In the genomic region with DNA sequence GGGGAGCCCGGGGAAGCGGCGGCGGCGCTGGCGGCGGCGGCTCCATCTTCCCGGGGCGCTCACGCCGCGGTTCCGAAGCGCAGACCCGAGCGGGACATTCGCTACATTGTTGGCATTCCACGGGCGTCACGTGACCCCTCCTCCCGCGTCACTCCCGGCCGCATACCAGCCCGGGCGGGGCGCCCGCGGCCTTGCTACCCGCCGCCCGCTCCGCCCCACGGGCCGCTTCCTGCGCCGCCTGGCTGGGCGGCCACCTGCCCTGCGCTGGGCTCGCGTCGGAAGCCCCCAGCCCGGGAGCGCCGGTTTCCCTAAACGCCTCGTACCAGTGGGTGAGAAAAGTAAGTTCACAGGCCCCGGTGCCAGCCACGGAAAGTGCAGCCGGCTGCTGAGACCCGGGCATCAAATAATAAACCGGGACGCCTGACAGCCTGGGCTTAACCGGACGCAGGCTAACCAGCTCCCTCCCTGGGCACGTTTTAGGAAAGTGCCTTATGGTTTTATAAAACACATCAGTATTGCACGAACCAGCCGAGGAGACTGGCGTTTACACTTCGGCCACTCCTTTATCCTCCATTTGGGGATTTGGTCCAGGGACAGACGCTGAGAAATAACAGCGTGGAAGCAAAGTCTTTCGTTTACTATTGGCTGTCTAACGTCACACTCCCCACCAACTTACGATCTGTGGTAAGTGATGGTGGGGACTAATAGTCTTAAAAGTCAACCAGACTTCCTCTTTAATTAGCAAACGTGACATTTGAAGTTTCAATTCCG, we compare ENCODE assay signal across 8 mouse cellular contexts. TPM values are rescaled to one million over a fixed set of nuclear protein-coding genes. Genes with fewer than 3 reads are reported as not detected.
A peak's percentile ranks its signal among the peaks of the same experiment; 100 is the strongest.
DNase-seq lines count a peak whose midpoint lies in the region; ATAC-seq and TF ChIP-seq lines count a peak whose summit lies in the region.

A gene (minus strand): TSS at position 103 of the 771 bp plus-strand sequence.

- H3K9me3 ChIP-seq in forebrain, embryonic 15.5 days, result no peaks in the 10 kb centered on the region
- H3K9me3 ChIP-seq in liver, postnatal 0 days (ENCODE audit: low read length), result no peaks in the 10 kb centered on the region
- no peaks in the 10 kb centered on the region for H3K9me3 ChIP-seq in neural tube, embryonic 13.5 days

- no peaks in the 10 kb centered on the region for H3K27me3 ChIP-seq in forebrain, embryonic 15.5 days
- peaks cover 4% of the 10 kb centered on the region; the same call in 1 of the 2 replicates for H3K27me3 ChIP-seq in liver, postnatal 0 days (ENCODE audit: insufficient read depth, low read length)
- no peaks in the 10 kb centered on the region for H3K27me3 ChIP-seq in neural tube, embryonic 13.5 days
- H3K27me3 ChIP-seq in testis, adult 2 months (ENCODE audit: control insufficient read depth, insufficient read depth, low read length), result no peaks in the 10 kb centered on the region

- TF ChIP-seq CTCF in liver, postnatal 0 days (IDR thresholded peaks at IDR 0.05; ENCODE audit: low read depth), result no peak
- no peak for TF ChIP-seq CTCF in testis, adult 2 months (IDR thresholded peaks at IDR 0.05; ENCODE audit: control insufficient read depth, insufficient read depth, insufficient replicate concordance, low read depth, low read length)

- intact Hi-C loops in heart, postnatal 14 days (cut with DNase I), result loop anchor here (2.0 to 5.0 kb wide), 3 partner anchors 37 to 1056 kb away; no protein-coding TSS in a partner anchor

- peak; percentile 85 for ATAC-seq in forebrain, embryonic 15.5 days (replicated peaks)
- ATAC-seq in liver, postnatal 0 days, result peak; percentile 93
- peak; percentile 90 for ATAC-seq in neural tube, embryonic 13.5 days (ENCODE audit: low read depth)

- peak within 1 kb of the TSS; percentile 68 for H3K4me3 ChIP-seq in forebrain, embryonic 15.5 days
- H3K4me3 ChIP-seq in liver, postnatal 0 days (ENCODE audit: low read depth, low read length), result peak within 1 kb of the TSS; percentile 98
- H3K4me3 ChIP-seq in neural tube, embryonic 13.5 days, result peak within 1 kb of the TSS; percentile 91
- peak within 1 kb of the TSS; percentile 87 for H3K4me3 ChIP-seq in testis, adult 2 months (ENCODE audit: control insufficient read depth, low read depth, low read length)

- peak within 1 kb of the TSS; percentile 46 for H3K27ac ChIP-seq in forebrain, embryonic 15.5 days (replicated peaks)
- peak within 1 kb of the TSS; percentile 97 for H3K27ac ChIP-seq in liver, postnatal 0 days (ENCODE audit: low read depth)
- peak within 1 kb of the TSS; percentile 87 for H3K27ac ChIP-seq in neural tube, embryonic 13.5 days (replicated peaks)
- peak within 1 kb of the TSS; percentile 87 for H3K27ac ChIP-seq in testis, adult 2 months (ENCODE audit: control insufficient read depth, insufficient read depth, low read depth, low read length)

- peak; percentile 80 for DNase-seq in ES-CJ7 (ENCODE audit: low read depth, low spot score)
- DNase-seq in cerebellum, adult 11 months, result peak; percentile 89
- peak; percentile 96 for DNase-seq in heart, postnatal 14 days
- peak; percentile 86 for DNase-seq in layer of hippocampus, adult 11-12 months (ENCODE audit: low spot score)
- DNase-seq in liver, postnatal 0 days, result peak; percentile 92

- H3K4me2 ChIP-seq in forebrain, embryonic 15.5 days (replicated peaks), result peak within 1 kb of the TSS; percentile 93
- H3K4me2 ChIP-seq in liver, postnatal 0 days (ENCODE audit: low read depth, low read length), result peak within 1 kb of the TSS; percentile 90
- H3K4me2 ChIP-seq in neural tube, embryonic 13.5 days, result peak within 1 kb of the TSS; percentile 89

- no peaks in the 10 kb centered on the region for H3K36me3 ChIP-seq in forebrain, embryonic 15.5 days
- H3K36me3 ChIP-seq in liver, postnatal 0 days (replicated peaks; ENCODE audit: insufficient read depth, low read length), result no peaks in the 10 kb centered on the region
- no peaks in the 10 kb centered on the region for H3K36me3 ChIP-seq in neural tube, embryonic 13.5 days
- H3K36me3 ChIP-seq in testis, adult 2 months (ENCODE audit: control insufficient read depth, insufficient read depth, low read length), result no peaks in the 10 kb centered on the region

- peaks cover 28% of the 10 kb centered on the region for H3K4me1 ChIP-seq in forebrain, embryonic 15.5 days
- peaks cover 40% of the 10 kb centered on the region for H3K4me1 ChIP-seq in liver, postnatal 0 days (ENCODE audit: insufficient read depth)
- peaks cover 23% of the 10 kb centered on the region for H3K4me1 ChIP-seq in neural tube, embryonic 13.5 days (replicated peaks)
- peaks cover 5% of the 10 kb centered on the region for H3K4me1 ChIP-seq in testis, adult 2 months (ENCODE audit: control insufficient read depth, insufficient read depth, low read length)

- peak within 1 kb of the TSS; percentile 62 for H3K9ac ChIP-seq in forebrain, embryonic 15.5 days (replicated peaks)
- H3K9ac ChIP-seq in liver, postnatal 0 days (replicated peaks), result peak within 1 kb of the TSS; percentile 92
- peak within 1 kb of the TSS; percentile 86 for H3K9ac ChIP-seq in neural tube, embryonic 13.5 days

- WGBS in forebrain, embryonic 15.5 days, result under 1% methylated on average over 66 of the region's 68 CpGs
- 1% methylated on average over 60 of the region's 68 CpGs for WGBS in liver, postnatal 0 days (ENCODE audit: insufficient replicate concordance)
- under 1% methylated on average over 44 of the region's 68 CpGs for WGBS in neural tube, embryonic 13.5 days

- TF ChIP-seq EP300 in liver, postnatal 0 days (IDR thresholded peaks at IDR 0.05; ENCODE audit: low read depth), result no peak

- peak; percentile 68 for TF ChIP-seq POLR2A in testis, adult 2 months (IDR thresholded peaks at IDR 0.05; ENCODE audit: control insufficient read depth, low read depth, low read length)

RNA-seq across cellular contexts. Expression of the gene that starts here (rescaled TPM):
- not detected in 2 replicates for polyA plus RNA-seq in forebrain, embryonic 15.5 days (2015; fragmentation: Nextera tagmentation; extraction: Ambion mirVana)
- 1 to 10 TPM in 1 of 2 experiments, under 1 TPM in 1; 0.15 to 1.6 TPM for total RNA-seq in heart, postnatal 14 days (2021)
- not detected in 2 replicates for polyA plus RNA-seq in liver, postnatal 0 days (2015; fragmentation: Nextera tagmentation; extraction: Ambion mirVana)
- not detected in 2 replicates for polyA plus RNA-seq in neural tube, embryonic 13.5 days (2015; fragmentation: Nextera tagmentation; extraction: Ambion mirVana)
- polyA plus RNA-seq in testis, adult 2 months (2012; rRNA removed), result 4.2 and 7.1 TPM in 2 replicates

Comparison
In these comparisons a context has a peak if more than half of its experiments do, and no peak if none do; other contexts are left out.
1. Peak in every context shown above with its lines: DNase-seq, ATAC-seq, H3K4me3 ChIP-seq and H3K27ac ChIP-seq.
2. Peak in ATAC-seq, H3K4me3 ChIP-seq, H3K27ac ChIP-seq, H3K9ac ChIP-seq and H3K4me2 ChIP-seq in forebrain, embryonic 15.5 days; RNA of the gene not detected or under 1 TPM.
3. Peak in DNase-seq, ATAC-seq, H3K4me3 ChIP-seq, H3K27ac ChIP-seq, H3K9ac ChIP-seq and H3K4me2 ChIP-seq in liver, postnatal 0 days; RNA of the gene not detected or under 1 TPM.
4. Peak in ATAC-seq, H3K4me3 ChIP-seq, H3K27ac ChIP-seq, H3K9ac ChIP-seq and H3K4me2 ChIP-seq in neural tube, embryonic 13.5 days; RNA of the gene not detected or under 1 TPM.
5. H3K27ac ChIP-seq: peak in every context shown above with its lines; median percentile 97 in liver, postnatal 0 days; 87 in neural tube, embryonic 13.5 days; 87 in testis, adult 2 months; 46 in forebrain, embryonic 15.5 days.